Mouse (Mus musculus): ENCODE measurements around the gene Gm45717.

- TF ChIP-seq CTCF (IDR thresholded peaks at IDR 0.05; ENCODE audit: low read depth): no peak
- no peak for TF ChIP-seq EP300 (IDR thresholded peaks at IDR 0.05; ENCODE audit: low read depth)
Observed at GRCm38 (mm10) chr7:140989022-140989421, 33.3 kb upstream of the Gm45717 start.

All from liver, postnatal 0 days (tissue).